Mouse (Mus musculus) R1 (cell line): ENCODE measurements at regions not wholly inside any gene's neighbourhood (a gene's known extent, or its start where the extent isn't known, plus 50 kb on each side); places are given as distances from the start of the nearest gene placed in this dataset.
"Not testable (repeated sequence)": the region's sequence is repeated elsewhere in the genome, so short reads cannot be mapped to it uniquely, and the experiment has no call there.

Experiments used
- DNase-seq: peaks from one replicate; pipeline ENCODE4 v3.0.0-alpha.2; 2018; ENCODE audit warnings: low read depth, low spot score

GRCm38 (mm10) chr12:46398875-46399652 lies 419.7 kb downstream of the Nova1 start:
- peak; percentile 6 for DNase-seq

- DNase-seq = no peak
Observed at GRCm38 (mm10) chr12:46395245-46395644, 423.5 kb downstream of the Nova1 start.

DNA sequence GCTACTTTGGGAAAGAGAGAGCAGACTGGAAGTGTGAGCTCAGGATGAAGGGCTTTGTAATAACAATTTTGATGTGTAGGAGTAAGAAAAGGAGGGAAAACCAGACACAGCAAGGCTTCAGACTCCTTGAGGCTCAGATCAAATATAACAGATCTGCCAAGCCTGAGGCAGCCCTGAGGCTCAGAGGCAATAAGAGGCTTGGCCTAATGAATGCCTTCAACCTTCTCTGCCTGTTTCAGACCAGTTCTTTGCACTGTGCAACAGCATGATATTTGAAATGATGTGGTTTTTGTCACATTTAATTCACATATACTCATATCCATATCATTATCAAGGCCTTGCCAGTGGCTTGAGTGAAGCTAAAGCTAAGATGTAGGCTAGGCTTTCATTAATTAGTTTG lies 425.0 kb downstream of the Nova1 start:
- DNase-seq = no peak

- no peak for DNase-seq
Observed at GRCm38 (mm10) chr12:46378914-46379313, 439.8 kb downstream of the Nova1 start.

- DNase-seq = no peak
Observed at GRCm38 (mm10) chr12:46371747-46372146, 447.0 kb downstream of the Nova1 start.

DNA sequence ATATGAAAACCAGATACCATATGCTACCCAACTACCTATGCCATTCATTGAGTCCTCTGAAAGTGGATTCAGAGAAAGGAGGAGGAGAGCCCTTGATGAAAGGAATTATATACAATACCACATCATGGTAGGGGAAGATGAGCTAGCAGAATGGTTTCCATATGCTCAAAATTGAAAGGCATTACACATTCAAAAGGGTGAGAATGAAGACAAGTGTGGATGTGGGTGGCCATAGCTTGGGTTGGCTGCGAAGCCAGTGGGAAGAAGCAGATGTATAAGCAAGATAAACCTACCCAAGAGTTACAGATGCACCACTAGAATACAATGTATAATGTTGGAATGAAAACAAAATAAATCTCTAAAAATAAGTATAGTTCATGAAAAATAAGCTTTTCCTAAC lies 485.4 kb downstream of the Nova1 start:
- no peak for DNase-seq

- no peak for DNase-seq
Observed at GRCm38 (mm10) chr12:46327865-46328264, 490.9 kb downstream of the Nova1 start.

DNA sequence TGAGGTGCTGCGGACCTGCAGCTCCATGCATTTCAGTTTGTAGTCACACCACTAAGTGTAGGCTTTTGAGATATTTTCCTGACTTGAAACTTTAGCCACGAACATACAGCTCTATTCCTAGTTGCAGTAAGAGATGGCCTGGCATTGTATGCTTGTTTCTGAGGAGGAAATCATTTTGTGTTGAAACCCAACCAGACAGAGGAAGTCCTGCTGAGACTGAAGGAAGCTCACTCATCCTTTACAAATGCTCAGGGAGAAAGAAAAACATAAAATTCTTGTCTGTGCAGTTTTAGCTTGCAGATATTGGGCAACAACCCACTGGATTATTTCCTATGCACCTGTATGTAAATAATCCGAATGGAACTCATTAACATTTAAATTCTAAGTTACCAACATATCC lies 495.5 kb downstream of the Nova1 start:
- no peak for DNase-seq

DNA sequence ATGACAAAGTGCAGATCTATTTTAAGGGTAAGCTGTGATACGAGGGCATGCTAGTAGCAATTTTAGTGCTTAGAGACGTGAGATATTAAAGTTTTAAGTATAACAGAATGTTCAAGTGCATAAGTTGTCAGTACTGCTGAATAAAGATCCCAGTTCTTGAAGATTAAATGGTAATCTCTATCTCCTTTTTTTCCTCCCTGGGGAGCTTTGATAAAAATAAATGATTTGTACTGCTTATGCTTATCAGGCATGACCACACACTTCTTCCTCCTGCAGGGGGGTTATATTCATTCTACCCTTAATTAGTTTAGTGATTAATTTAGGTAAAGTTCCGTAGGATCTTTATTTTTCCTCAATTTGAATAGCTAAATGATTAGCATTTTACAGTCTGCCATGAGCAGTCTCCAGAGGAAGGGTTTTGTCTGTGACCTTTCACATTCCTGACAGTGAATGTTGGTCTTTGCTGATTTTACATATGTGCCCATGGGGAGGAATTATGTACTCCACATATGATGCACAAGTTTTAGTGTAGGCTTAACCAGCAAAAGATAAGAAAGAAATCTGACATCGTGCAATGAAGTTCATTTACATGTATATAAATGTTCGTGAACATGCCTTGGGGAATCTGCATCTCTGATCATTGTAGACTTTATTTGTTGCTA lies 515.5 kb downstream of the Nova1 start:
- no peak for DNase-seq

DNA sequence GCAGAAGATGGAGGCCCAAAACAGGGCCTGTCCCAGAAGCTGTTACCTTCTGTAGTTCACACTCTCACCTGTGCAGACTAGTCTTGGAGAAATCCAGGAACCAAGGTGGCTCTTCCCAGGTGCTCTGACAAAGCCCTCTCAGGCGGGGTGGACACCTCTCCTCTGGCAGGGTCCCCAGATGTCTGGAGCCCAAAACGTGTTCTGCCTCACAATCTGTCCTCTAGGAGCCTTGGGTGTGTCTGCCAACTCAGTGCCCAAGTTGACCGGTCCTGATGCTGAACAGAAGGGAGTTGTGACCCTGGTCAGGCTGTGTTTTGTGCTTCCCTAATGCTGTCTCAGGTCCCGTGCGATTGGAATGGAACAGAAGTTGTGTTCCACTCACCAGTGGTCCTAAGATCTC lies 519.8 kb downstream of the Nova1 start:
- DNase-seq = no peak

DNA sequence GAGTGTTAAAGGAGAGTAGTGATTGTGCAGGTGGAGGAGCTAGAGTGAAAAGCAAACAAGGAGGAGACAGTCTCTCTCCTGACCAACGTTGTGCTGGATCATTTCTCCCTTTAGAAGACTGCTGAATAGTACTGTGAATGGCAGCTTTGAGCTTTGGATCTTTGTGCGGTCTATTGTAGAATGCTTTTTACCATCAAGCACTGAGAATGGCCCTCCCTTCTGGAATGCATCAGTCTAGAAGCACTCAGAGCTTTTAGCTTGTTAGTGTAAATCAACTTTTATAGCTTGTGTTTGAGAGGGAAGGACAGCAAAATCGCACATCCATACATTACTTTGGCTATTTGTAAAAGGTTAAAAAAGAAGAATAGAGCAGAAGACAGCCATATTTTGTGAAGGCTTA lies 534.2 kb downstream of the Nova1 start:
- no peak for DNase-seq

GRCm38 (mm10) chr12:46248402-46249018 lies 570.2 kb downstream of the Nova1 start:
- no peak for DNase-seq

DNA sequence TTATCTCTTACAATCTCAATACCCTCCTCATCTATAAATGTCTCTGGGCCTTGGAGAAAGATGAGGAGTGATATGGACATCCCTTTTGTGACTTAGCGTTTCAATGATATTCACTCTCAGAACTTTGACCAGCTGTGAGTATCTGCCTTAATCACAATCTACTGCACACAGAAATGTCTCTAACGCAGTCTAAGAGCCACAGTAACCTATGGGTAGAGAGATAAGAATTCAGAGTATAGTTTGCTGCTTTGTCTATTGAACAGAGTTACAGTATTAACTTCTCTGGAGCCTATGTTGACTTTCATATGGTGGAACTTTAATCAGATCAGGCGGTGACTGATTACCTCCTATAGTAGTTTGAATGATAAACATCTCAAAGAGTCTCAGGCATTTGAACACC lies 573.8 kb downstream of the Nova1 start:
- no peak for DNase-seq

DNA sequence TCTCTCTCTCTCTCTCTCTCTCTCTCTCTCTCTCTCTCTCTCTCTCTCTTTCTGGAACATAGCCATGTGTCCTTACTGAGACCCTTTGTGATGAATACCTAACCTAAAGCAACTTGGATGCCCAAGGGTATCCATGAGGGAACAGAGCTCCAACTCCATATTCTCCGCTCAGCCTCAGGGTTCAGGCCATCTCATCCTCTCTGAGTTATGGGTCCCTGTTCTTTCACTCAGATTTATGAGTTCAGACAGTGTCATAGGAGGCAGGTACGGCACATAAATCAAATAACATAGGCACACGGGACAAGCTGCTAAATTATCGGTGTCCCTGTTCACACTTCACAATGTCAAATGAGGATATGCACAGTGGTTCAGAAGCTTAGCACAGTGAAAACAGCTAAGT lies 586.4 kb downstream of the Nova1 start:
- no peak for DNase-seq

DNA sequence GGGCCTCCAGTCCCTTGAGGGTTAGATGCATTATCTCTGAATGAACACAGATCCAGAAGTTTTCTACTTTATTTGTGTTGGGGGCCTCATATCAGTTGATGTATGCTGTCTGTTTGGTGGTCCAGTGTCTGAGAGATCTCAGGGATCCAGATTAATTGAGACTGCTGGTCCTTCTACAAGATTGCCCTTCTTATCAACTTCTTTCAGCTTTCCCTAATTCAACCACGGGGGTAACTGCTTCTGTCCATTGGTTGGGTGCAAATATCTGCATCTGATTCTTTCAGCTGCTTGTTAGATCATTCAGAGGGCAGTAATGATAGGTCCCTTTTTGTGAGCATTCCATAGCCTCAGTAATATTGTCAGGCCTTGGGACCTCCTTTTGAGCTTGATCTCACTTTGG lies 603.4 kb downstream of the Nova1 start:
- DNase-seq = not testable (repeated sequence)

- DNase-seq = no peak
Observed at GRCm38 (mm10) chr12:46199076-46199475, 619.7 kb downstream of the Nova1 start.

DNA sequence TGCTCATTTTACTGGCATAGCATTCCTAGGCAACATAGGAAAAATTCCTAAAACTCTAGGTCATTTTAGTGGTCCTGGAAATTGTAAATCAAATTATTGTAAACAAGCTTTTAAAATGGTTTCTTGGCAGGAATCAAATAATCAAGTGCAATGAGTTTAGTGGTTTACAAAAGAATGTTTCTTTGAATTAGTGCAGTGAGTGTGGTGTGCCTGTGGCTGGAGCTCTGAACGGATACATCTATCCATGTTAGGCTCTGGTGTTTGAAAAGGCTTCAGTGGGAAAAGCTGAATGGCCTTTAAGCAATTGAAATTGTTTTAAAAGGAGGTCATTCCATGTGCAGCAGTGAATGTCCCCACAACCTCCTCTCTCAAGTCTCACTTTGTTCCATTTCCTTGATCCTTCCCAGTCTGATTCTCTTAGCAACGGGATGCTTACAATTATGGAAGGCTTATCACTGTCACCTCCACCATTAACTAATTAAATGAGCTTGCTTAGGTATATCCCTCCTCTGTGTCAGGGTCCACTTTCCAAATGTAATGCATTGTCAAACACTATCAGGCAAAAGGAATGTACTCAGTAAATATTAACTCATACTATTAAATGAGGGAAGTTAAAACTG lies 621.1 kb downstream of the Nova1 start:
- DNase-seq = no peak

DNA sequence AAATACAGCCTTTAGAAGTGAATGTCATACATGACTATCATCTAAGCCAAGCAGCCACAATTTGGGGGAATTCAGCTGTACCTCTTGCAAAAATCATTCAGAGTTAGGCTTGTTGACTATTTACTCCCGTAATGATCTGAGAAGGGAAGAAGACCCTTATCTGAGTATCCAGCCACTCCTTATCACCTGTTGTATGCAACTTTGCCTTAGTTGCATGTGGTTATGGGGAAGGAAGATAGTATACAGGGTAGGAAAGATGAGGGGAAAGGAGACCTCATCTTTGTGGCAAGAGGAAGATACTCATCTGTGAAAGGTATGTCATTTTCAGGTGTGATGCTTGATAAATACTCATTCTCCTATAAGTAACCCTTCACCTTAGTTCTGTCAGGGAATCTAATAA lies 624.6 kb downstream of the Nova1 start:
- no peak for DNase-seq
